Mouse (Mus musculus): Measurements from ENCODE around the gene Armc10. TPM values are rescaled to one million over a fixed set of nuclear protein-coding genes. Genes with fewer than 3 reads are reported as not detected.

The Armc10 gene
- 10 to 100 TPM; 39.9 to 40.3 TPM for total RNA-seq (2023)

DNA sequence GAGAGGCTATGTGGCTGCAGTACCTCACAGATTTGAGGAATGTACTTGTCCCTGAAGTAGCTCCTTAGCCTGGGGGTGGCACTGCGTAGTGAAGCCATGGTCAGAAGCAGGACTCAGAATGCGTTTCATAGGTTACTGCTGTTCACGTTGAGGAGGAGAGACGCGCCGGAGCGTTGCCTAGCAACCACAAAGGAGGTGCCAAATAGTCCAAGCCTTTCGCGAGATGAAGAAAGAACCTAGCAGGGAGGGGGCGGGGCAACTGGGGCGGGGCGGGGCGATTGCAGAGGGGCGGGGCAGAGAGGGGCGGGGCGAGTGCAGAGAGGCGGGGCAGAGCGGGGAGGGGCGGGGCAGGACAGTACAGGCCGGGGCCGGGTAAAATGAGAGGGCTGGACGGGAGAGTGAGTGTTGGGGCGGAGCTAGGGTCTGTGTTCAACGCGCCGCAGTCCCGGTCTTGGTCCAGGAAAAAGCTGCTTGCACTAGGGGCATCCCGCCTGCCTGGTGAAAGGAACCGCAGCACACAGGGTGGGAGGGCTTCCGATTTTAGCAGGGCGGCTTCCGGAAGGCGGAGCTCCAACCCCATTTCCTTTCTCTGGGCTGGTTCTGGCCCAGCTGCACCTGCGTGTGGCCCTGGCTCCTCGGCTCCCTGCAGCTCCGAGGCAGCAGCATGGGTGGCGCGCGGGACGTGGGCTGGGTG, at the start of gene Armc10, which contains the start of gene Fbxl13:
Gene Armc10 (plus strand): TSS at position 375 of the 694 bp plus-strand sequence.
Gene Fbxl13 (minus strand): TSS at position 196 of the 694 bp plus-strand sequence.

DNA sequence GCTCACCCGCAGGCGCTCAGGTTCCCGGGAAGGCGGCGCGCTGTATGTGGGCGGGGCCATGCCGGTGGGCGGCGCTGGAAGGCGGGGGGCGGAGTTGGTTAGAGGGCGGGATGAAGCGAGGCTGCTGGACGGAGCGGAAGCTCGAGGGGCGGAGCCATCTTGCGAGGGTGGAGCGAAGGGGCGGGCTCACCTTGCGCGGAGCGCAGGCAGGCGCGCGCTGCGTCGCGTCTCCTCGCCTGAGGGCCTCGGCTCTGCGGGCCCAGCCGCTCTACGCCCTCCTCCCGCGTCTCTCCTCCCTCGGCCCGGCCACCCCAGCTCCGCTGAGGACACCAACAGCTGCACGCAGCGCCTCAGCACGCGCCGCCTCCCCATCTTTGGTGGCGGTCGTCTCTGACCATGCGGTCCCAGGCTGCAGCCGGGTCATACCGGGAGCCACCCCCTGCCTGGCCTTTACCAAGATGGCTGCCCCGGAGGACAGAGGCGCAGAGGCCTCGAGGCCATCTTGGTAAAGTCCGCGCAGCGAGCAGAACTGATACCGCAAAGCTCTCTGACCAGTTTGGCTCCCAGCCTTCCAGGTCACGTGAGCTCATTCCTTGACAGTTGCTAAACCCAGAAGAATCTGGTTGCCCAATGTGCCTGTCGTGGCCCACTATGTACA, 55.9 kb downstream of the Armc10 start, which contains the start of gene Napepld:
Gene Napepld (minus strand): TSS at position 46 of the 658 bp plus-strand sequence.

Other genes with a start within 250 kb of the Armc10 start
- not detected for gene Ccdc146, start 221.1 kb upstream of the Armc10 start, total RNA-seq (2023)
- gene Fam185a, start 220.9 kb upstream of the Armc10 start, total RNA-seq (2023) = 1 to 10 TPM; 7.1 to 8.3 TPM
- gene Lrrc17, start 102.3 kb upstream of the Armc10 start, total RNA-seq (2023) = not detected
- gene Fbxl13, start 179 bp upstream of the Armc10 start, total RNA-seq (2023) = not detected
- 1 to 10 TPM; 2.3 to 3.1 TPM for gene Napepld, start 55.6 kb downstream of the Armc10 start, total RNA-seq (2023)
- 10 to 100 TPM; 91.1 to 92.8 TPM for gene Pmpcb, start 91.3 kb downstream of the Armc10 start, total RNA-seq (2023)
- gene Dnajc2, start 139.4 kb downstream of the Armc10 start, total RNA-seq (2023) = 10 to 100 TPM; 61.7 to 69.6 TPM
- gene Psmc2, start 139.5 kb downstream of the Armc10 start, total RNA-seq (2023) = 10 to 100 TPM; 72.5 to 74.1 TPM
- not detected for gene Slc26a5, start 219.8 kb downstream of the Armc10 start, total RNA-seq (2023)

Measured in B cell, adult 67 days (primary cell).